Mouse (Mus musculus) adrenal gland, postnatal 10 days (tissue): ENCODE results near the gene Aga. TPM values are rescaled to one million over a fixed set of nuclear protein-coding genes. Genes with fewer than 3 reads are reported as not detected.
A peak's percentile ranks its signal among the peaks of the same experiment; 100 is the strongest.
"Not testable (repeated sequence)": the region's sequence is repeated elsewhere in the genome, so short reads cannot be mapped to it uniquely, and the experiment has no call there.

Source experiments
- DNase-seq: peaks from one replicate; pipeline ENCODE4 v3.0.0; 2021; ENCODE audit warnings: mixed read lengths
- long read RNA-seq, 2 experiments: library from polyadenylated mRNA; stranded (forward); transcript quantifications; one replicate each; pipeline ENCODE4 v2.0.0; 2021
- total RNA-seq, 2 experiments: library from RNA; stranded (reverse); gene quantifications; 2 replicates each; pipeline ENCODE4 v1.2.3; 2021

Aga gene
- 10 to 100 TPM; 29.4 to 33.3 TPM for total RNA-seq
- long read RNA-seq, experiment 1, transcript Aga-201 (9 exons, 1,181 nt): major isoform, 61 of 66 reads
- long read RNA-seq, experiment 1, partial matches to known transcripts: 2 of 66 reads
- long read RNA-seq, experiment 1, other reads (novel, unspliced or antisense): 3 of 66 reads
- long read RNA-seq, experiment 2, transcript Aga-201 (9 exons, 1,181 nt): major isoform, 35 of 40 reads
- long read RNA-seq, experiment 2, partial matches to known transcripts: 2 of 40 reads
- long read RNA-seq, experiment 2, other reads (novel, unspliced or antisense): 3 of 40 reads

- DNase-seq: peak; percentile 92
Observed at GRCm38 (mm10) chr8:53511551-53512127, at the start of gene Aga. Gene Aga (plus strand): TSS chr8:53511727.

DNA sequence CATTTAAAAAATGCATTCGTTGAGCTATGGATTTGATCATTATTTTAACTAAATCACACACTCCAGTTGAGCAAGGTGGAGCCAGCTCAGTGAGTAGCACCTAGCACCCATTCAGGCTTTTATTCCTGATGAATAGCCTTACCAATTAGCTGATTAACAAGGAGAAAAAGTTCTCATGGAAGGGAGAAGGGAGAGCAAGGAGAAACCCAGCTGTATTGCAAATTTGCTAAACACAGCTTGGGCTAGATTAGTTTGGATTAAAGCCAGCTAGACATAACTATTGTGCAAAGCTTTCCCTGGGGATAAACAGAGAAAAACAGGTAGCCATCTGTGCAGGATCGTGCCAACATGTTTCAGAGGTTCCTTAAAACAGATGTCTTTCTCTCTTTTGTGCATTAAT is 22.5 kb upstream of the Aga start:
- no peak for DNase-seq

- DNase-seq: no peak
Observed at GRCm38 (mm10) chr8:53496216-53496615, 15.3 kb upstream of the Aga start.

- no peak for DNase-seq
Observed at GRCm38 (mm10) chr8:53496885-53497326, 14.6 kb upstream of the Aga start.

GRCm38 (mm10) chr8:53538049-53538448 is 26.5 kb downstream of the Aga start:
- DNase-seq: not testable (repeated sequence)

DNA sequence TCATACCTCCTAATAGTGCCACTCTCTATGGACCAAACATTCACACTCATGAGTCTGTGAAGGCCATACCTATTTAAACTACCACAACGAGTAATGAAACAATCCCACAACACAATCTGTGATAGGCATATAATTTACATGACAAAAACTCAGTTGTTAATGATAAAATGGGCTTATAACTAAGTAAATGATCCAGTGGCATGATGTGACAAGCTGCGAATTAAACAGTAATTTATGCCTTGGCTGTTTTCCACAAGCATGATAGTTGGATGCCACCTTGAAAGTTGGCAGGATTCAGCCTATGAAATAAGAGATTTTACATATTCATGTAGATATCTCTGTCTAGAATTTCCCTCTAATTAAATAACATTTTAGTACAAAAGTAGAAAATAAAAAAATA is 28.1 kb downstream of the Aga start:
- DNase-seq: no peak

DNA sequence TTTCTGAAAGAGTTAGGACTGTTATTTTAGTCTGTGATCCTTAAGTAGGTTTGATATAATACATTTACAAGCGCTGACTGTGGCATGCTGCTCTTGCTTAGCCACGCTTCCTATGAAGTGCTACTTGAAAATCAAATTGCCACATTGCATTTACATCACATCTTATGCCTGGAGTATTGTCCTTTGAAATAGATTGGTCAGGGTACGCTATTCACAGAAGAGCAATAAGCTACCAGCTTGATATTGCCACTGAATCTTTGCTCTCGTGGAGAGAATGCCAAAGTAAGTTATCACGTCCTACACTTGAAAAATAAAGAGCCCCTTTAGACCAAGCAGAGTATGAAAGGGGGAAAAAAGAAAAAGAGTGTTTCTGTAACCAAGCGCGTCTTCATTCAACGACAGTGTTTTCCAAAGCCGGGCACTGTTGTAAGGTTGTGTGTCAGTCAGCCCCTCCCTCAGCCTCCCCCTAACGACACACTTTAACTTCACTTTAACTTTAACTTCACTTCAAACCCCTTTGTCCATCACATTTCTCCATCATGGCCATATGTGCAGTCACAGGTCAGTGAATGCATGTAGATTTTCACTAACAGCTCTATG is 51.0 kb downstream of the Aga start:
- DNase-seq: no peak

- DNase-seq: no peak
Observed at GRCm38 (mm10) chr8:53566223-53566622, 54.7 kb downstream of the Aga start.

Other genes starting within 250 kb of the Aga start
- gene Neil3, start 127.3 kb downstream of the Aga start, total RNA-seq: 10 to 100 TPM in 1 of 2 experiments, 1 to 10 TPM in 1; 7.0 to 10.4 TPM